Mouse (Mus musculus) lung, embryonic 14.5 days (tissue): ENCODE results near the gene Cldn6. TPM values are rescaled to one million over a fixed set of nuclear protein-coding genes. Genes with fewer than 3 reads are reported as not detected.

Source experiments
- ATAC-seq: fragments of 200-750 bp; cut with Nextera tagmentation; 2 replicates; pipeline ENCODE4 v1.8.0; 2017; ENCODE audit warnings: mild to moderate bottlenecking, moderate TSS enrichment, moderate library complexity; ENCODE audit not compliant: insufficient read depth
- DNase-seq: peaks from one replicate; pipeline ENCODE4 v3.0.0-alpha.2; 2015
- H3K27ac ChIP-seq: fragments of 300-500 bp; sonication (generic); 2 replicates; pipeline ENCODE4 v1.5.1; 2014; ENCODE audit warnings: low read depth, mild to moderate bottlenecking, moderate library complexity
- H3K27me3 ChIP-seq: fragments of 300-500 bp; sonication (generic); 2 replicates; pipeline ENCODE4 v1.6.1; 2014; ENCODE audit warnings: low read length, control low read depth; ENCODE audit not compliant: insufficient read depth
- H3K36me3 ChIP-seq: fragments of 300-500 bp; sonication (generic); 2 replicates; pipeline ENCODE4 v1.6.1; 2014; ENCODE audit warnings: control low read depth; ENCODE audit not compliant: insufficient read depth
- H3K4me1 ChIP-seq: fragments of 300-500 bp; sonication (generic); 2 replicates; pipeline ENCODE4 v1.6.1; 2014; ENCODE audit warnings: antibody characterized with exemption, control low read depth; ENCODE audit not compliant: insufficient read depth
- H3K4me2 ChIP-seq: fragments of 300-500 bp; sonication (generic); 2 replicates; pipeline ENCODE4 v1.6.1; 2014; ENCODE audit warnings: mild to moderate bottlenecking
- H3K4me3 ChIP-seq: fragments of 300-500 bp; sonication (generic); 2 replicates; pipeline ENCODE4 v1.5.1; 2014; ENCODE audit warnings: low read depth, low read length
- H3K9ac ChIP-seq: fragments of 300-500 bp; sonication (generic); 2 replicates; pipeline ENCODE4 v1.6.1; 2014
- H3K9me3 ChIP-seq: fragments of 300-500 bp; sonication (generic); 2 replicates; pipeline ENCODE4 v1.6.1; 2016; ENCODE audit warnings: low read depth, low read length, control low read depth
- CTCF ChIP-seq: IDR thresholded peaks from 2 replicates; pipeline ENCODE4 v1.5.1; 2016; ENCODE audit warnings: antibody characterized with exemption, low read depth
- WGBS: fragments of 180-500 bp; shearing (Covaris S2); extraction: QIAGEN DNeasy Blood & Tissue Kit; methylation state at CpG from one replicate; pipeline ENCODE4 v1.1.7; 2014; 5-methylcytosine and 5-hydroxymethylcytosine counted together
- polyA plus RNA-seq: library from polyadenylated mRNA; unstranded; fragments of >200 nt; fragmentation: Nextera tagmentation; extraction: Ambion mirVana; gene quantifications from 2 replicates; pipeline ENCODE4 v1.2.1, GENCODE M21; 2014

The Cldn6 gene
- polyA plus RNA-seq, 1 experiment from 2014 or later = 219 TPM

DNA sequence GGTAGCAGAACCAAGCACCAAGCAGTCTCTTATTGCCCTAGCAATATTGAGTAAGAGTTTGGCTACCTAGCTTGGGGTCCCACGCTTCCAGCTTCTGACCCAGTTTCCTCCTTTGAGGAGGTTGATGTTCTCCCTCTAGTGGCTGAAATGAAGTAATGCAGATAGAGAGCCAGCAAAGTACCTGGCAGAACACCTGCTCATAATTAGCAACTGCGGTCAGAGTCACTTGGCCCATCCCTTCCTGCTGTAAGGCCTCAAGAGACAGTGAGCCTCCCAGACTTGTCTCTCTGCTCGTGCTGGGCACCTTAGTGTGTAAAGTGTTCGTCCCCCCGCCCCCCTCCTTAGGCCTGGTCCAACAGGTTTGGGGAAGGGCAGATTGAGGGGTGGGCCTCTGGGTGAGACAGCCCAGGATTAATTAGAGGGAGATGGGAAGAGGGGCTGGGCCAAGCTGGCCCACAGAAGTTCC lies 14.5 kb upstream of the Cldn6 start:
- Histone ChIP-seq H3K9me3 (no peaks in the 10 kb centered on the region), H3K4me3 (no peak overlapping the region), H3K27me3 (peaks cover 22% of the 10 kb centered on the region), H3K9ac (no peak overlapping the region), H3K4me2 (no peak overlapping the region), H3K36me3 (peaks cover 25% of the 10 kb centered on the region), H3K4me1 (no peaks in the 10 kb centered on the region), H3K27ac (no peak overlapping the region)
- DNase-seq (peak; percentile 72), ATAC-seq (0 out of 2 replicates have a peak, but pooled peaks have one; percentile 26)
- WGBS = 12% methylated on average over 5 of the region's 5 CpGs
- peak; percentile 82 for TF ChIP-seq CTCF

- Histone ChIP-seq H3K36me3 (peaks cover 34% of the 10 kb centered on the region), H3K27ac (no peak overlapping the region), H3K9ac (no peak overlapping the region), H3K9me3 (no peaks in the 10 kb centered on the region), H3K27me3 (peaks cover 19% of the 10 kb centered on the region), H3K4me3 (no peak overlapping the region), H3K4me1 (no peaks in the 10 kb centered on the region), H3K4me2 (no peak overlapping the region)
- WGBS = 67% methylated on average over 14 of the region's 14 CpGs
- TF ChIP-seq CTCF = no peak
- no peak for ATAC-seq
- no peak for DNase-seq
These were observed 13.5 kb upstream of the Cldn6 start for GRCm38 (mm10) chr17:23665511-23665910.

GRCm38 (mm10) chr17:23670516-23671074 lies 8.5 kb upstream of the Cldn6 start:
- no peak for ATAC-seq
- H3K4me2 ChIP-seq = no peak overlapping the region
- no peak for DNase-seq
- WGBS = 86% methylated on average over 7 of the region's 7 CpGs
- no peak overlapping the region for H3K9ac ChIP-seq
- no peak overlapping the region for H3K4me3 ChIP-seq
- H3K27me3 ChIP-seq = no peaks in the 10 kb centered on the region; the same call in 1 of the 2 replicates
- H3K4me1 ChIP-seq = peaks cover 6% of the 10 kb centered on the region; the same call in 1 of the 2 replicates
- H3K27ac ChIP-seq = no peak overlapping the region
- peaks cover 40% of the 10 kb centered on the region for H3K36me3 ChIP-seq
- H3K9me3 ChIP-seq = no peaks in the 10 kb centered on the region
- no peak for TF ChIP-seq CTCF

DNA sequence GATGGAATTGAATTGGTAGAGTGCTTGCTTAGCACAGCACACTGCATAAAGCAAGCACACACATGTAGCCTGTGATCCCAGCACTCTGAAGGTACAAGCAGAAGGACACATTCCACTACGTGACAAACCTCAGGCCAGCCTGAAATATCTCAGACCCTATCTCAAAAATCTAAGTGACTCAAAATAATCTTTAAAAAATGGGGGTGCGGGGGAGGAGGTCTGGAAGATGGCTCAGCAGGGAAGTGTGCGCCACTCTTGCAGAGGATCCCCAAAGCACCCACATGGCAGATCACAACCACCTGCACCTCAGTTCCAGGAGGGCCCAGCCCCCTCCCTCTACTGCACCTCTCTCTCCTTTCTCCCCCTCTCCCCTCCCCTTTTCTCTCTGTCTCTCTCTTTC lies 7.5 kb upstream of the Cldn6 start:
- Histone ChIP-seq H3K9me3 (no peaks in the 10 kb centered on the region), H3K36me3 (peaks cover 40% of the 10 kb centered on the region), H3K4me2 (no peak overlapping the region), H3K4me1 (peaks cover 6% of the 10 kb centered on the region; the same call in 1 of the 2 replicates), H3K4me3 (no peak overlapping the region), H3K9ac (no peak overlapping the region), H3K27me3 (peaks cover 1% of the 10 kb centered on the region; the same call in 1 of the 2 replicates), H3K27ac (no peak overlapping the region)
- no peak for ATAC-seq
- DNase-seq = no peak
- 90% methylated on average over 3 of the region's 3 CpGs for WGBS
- no peak for TF ChIP-seq CTCF

- no peak for ATAC-seq
These were observed 6.3 kb upstream of the Cldn6 start for GRCm38 (mm10) chr17:23672761-23673160.

GRCm38 (mm10) chr17:23673424-23674073 lies 5.5 kb upstream of the Cldn6 start, which contains the start of the genes Hcfc1r1 and Thoc6:
Hcfc1r1 (plus strand) TSS chr17:23673596.
Thoc6 (minus strand) TSS chr17:23673882.
- DNase-seq = peak; percentile 96
- no peaks in the 10 kb centered on the region for H3K9me3 ChIP-seq
- peaks cover 6% of the 10 kb centered on the region; the same call in 1 of the 2 replicates for H3K4me1 ChIP-seq
- WGBS = under 1% methylated on average over 45 of the region's 45 CpGs
- peaks cover 24% of the 10 kb centered on the region for H3K36me3 ChIP-seq
- peak; percentile 92 for ATAC-seq
- peak within 1 kb of the TSS; percentile 80 for H3K27ac ChIP-seq
- H3K4me2 ChIP-seq = peak within 1 kb of the TSS; percentile 96
- H3K9ac ChIP-seq = peak within 1 kb of the TSS; percentile 59
- TF ChIP-seq CTCF = no peak
- peak within 1 kb of the TSS; percentile 61 for H3K4me3 ChIP-seq
- H3K27me3 ChIP-seq = peaks cover 4% of the 10 kb centered on the region; the same call in 1 of the 2 replicates

More at GRCm38 (mm10) chr17:23672761-23673160, 6.3 kb upstream of the Cldn6 start:
- H3K4me2 ChIP-seq = peak overlapping the region; percentile 96
- peaks cover 6% of the 10 kb centered on the region; the same call in 1 of the 2 replicates for H3K4me1 ChIP-seq
- no peaks in the 10 kb centered on the region for H3K9me3 ChIP-seq
- H3K36me3 ChIP-seq = peaks cover 31% of the 10 kb centered on the region
- H3K9ac ChIP-seq = no peak overlapping the region
- H3K4me3 ChIP-seq = peak overlapping the region; percentile 61
- 55% methylated on average over 3 of the region's 3 CpGs for WGBS
- H3K27me3 ChIP-seq = peaks cover 4% of the 10 kb centered on the region; the same call in 1 of the 2 replicates
- DNase-seq = no peak
- no peak overlapping the region for H3K27ac ChIP-seq
- TF ChIP-seq CTCF = no peak
